Mouse (Mus musculus) heart, postnatal 0 days (tissue): Measurements from ENCODE around the gene Olfr686. TPM values are rescaled to one million over a fixed set of nuclear protein-coding genes. Genes with fewer than 3 reads are reported as not detected.
A peak's percentile ranks its signal among the peaks of the same experiment; 100 is the strongest.

Experiments
- ATAC-seq: fragments of 200-750 bp; cut with Nextera tagmentation; 2 replicates; pipeline ENCODE4 v1.8.0; 2017; ENCODE audit warnings: low read depth, moderate number of reproducible peaks, moderate library complexity; ENCODE audit not compliant: insufficient read depth
- DNase-seq: peaks from one replicate; pipeline ENCODE4 v3.0.0-alpha.2; 2016; ENCODE audit warnings: low spot score
- H3K27ac ChIP-seq: fragments of 300-500 bp; sonication (generic); 2 replicates; pipeline ENCODE4 v1.5.1; 2014; ENCODE audit warnings: low read depth, mild to moderate bottlenecking
- H3K27me3 ChIP-seq: fragments of 300-500 bp; sonication (generic); 2 replicates; pipeline ENCODE4 v1.6.1; 2014; ENCODE audit warnings: low read length, mixed read lengths; ENCODE audit not compliant: control insufficient read depth, insufficient read depth
- H3K36me3 ChIP-seq: fragments of 300-500 bp; sonication (generic); replicated peaks from 2 replicates; pipeline ENCODE4 v1.6.1; 2014; ENCODE audit warnings: low read length, mixed read lengths; ENCODE audit not compliant: control insufficient read depth, insufficient read depth
- H3K4me1 ChIP-seq: fragments of 300-500 bp; sonication (generic); 2 replicates; pipeline ENCODE4 v1.6.1; 2014; ENCODE audit warnings: antibody characterized with exemption; ENCODE audit not compliant: control insufficient read depth, insufficient read depth
- H3K4me2 ChIP-seq: fragments of 300-500 bp; sonication (generic); 2 replicates; pipeline ENCODE4 v1.6.1; 2014; ENCODE audit warnings: low read depth, mild to moderate bottlenecking, low read length, moderate library complexity
- H3K4me3 ChIP-seq: fragments of 300-500 bp; sonication (generic); 2 replicates; pipeline ENCODE4 v1.5.1; 2014; ENCODE audit warnings: low read depth, low read length
- H3K9ac ChIP-seq: fragments of 300-500 bp; sonication (generic); replicated peaks from 2 replicates; pipeline ENCODE4 v1.6.1; 2014; ENCODE audit warnings: low read depth, low read length, mixed read lengths
- H3K9me3 ChIP-seq: fragments of 300-500 bp; sonication (generic); replicated peaks from 2 replicates; pipeline ENCODE4 v1.6.1; 2016; ENCODE audit warnings: low read length; ENCODE audit not compliant: control insufficient read depth
- CTCF ChIP-seq: IDR thresholded peaks from 2 replicates; pipeline ENCODE4 v1.5.1; 2016; ENCODE audit warnings: antibody characterized with exemption, control low read depth, low read depth
- EP300 ChIP-seq: IDR thresholded peaks from 2 replicates; pipeline ENCODE4 v1.6.1; 2016; ENCODE audit warnings: antibody characterized with exemption, low read depth
- WGBS: fragments of 180-500 bp; shearing (Covaris S2); extraction: QIAGEN DNeasy Blood & Tissue Kit; methylation state at CpG from one replicate; pipeline ENCODE4 v1.1.7; 2014; 5-methylcytosine and 5-hydroxymethylcytosine counted together
- polyA plus RNA-seq: library from polyadenylated mRNA; unstranded; fragments of >200 nt; fragmentation: Nextera tagmentation; extraction: Ambion mirVana; gene quantifications from 2 replicates; pipeline ENCODE4 v1.2.1, GENCODE M21; 2015
- total RNA-seq: library from RNA; depleted of rRNA; stranded (reverse); fragments of >200 nt; gene quantifications from 2 replicates; pipeline ENCODE4 v1.2.3, GENCODE M21; 2014; ENCODE audit warnings: low replicate concordance; rRNA removed

The Olfr686 gene
- total RNA-seq (not detected in 2 replicates), polyA plus RNA-seq (not detected in 2 replicates)

GRCm38 (mm10) chr7:105207385-105207784 is at the start of gene Olfr686:
Gene Olfr686, minus strand, starts transcription at chr7:105207485.
- no peaks in the 10 kb centered on the region for H3K4me1 ChIP-seq
- no peak within 1 kb of the TSS for H3K4me3 ChIP-seq
- H3K36me3 ChIP-seq: no peaks in the 10 kb centered on the region
- ATAC-seq (no peak), DNase-seq (no peak)
- no peak within 1 kb of the TSS for H3K4me2 ChIP-seq
- H3K27ac ChIP-seq: no peak within 1 kb of the TSS
- H3K9ac ChIP-seq: no peak within 1 kb of the TSS
- H3K9me3 ChIP-seq: no peaks in the 10 kb centered on the region
- no peak for TF ChIP-seq EP300
- no peak for TF ChIP-seq CTCF
- no peaks in the 10 kb centered on the region for H3K27me3 ChIP-seq

- Histone ChIP-seq H3K4me2 (no peak overlapping the region), H3K9me3 (no peaks in the 10 kb centered on the region), H3K27ac (no peak overlapping the region), H3K4me1 (no peaks in the 10 kb centered on the region), H3K4me3 (no peak overlapping the region), H3K9ac (no peak overlapping the region), H3K36me3 (no peaks in the 10 kb centered on the region), H3K27me3 (no peaks in the 10 kb centered on the region)
- 52% methylated on average over 5 of the region's 5 CpGs for WGBS
- no peak for DNase-seq
- no peak for ATAC-seq
- no peak for TF ChIP-seq EP300
- no peak for TF ChIP-seq CTCF
These were observed 49.4 kb upstream of the Olfr686 start for GRCm38 (mm10) chr7:105256656-105257055.

GRCm38 (mm10) chr7:105248197-105248596 is 40.9 kb upstream of the Olfr686 start:
- no peak overlapping the region for H3K4me2 ChIP-seq
- no peaks in the 10 kb centered on the region for H3K4me1 ChIP-seq
- no peaks in the 10 kb centered on the region for H3K36me3 ChIP-seq
- H3K27me3 ChIP-seq: no peaks in the 10 kb centered on the region
- no peak for TF ChIP-seq EP300
- peak; percentile 13; the same call in 1 of the 2 replicates for TF ChIP-seq CTCF
- no peak overlapping the region for H3K4me3 ChIP-seq
- DNase-seq (no peak), ATAC-seq (no peak)
- no peak overlapping the region for H3K27ac ChIP-seq
- WGBS: 48% methylated on average over 1 of the region's 1 CpGs
- no peaks in the 10 kb centered on the region for H3K9me3 ChIP-seq
- H3K9ac ChIP-seq: no peak overlapping the region

GRCm38 (mm10) chr7:105247671-105248070 is 40.4 kb upstream of the Olfr686 start:
- Histone ChIP-seq H3K9ac (no peak overlapping the region), H3K27ac (no peak overlapping the region), H3K4me3 (no peak overlapping the region), H3K9me3 (no peaks in the 10 kb centered on the region), H3K36me3 (no peaks in the 10 kb centered on the region), H3K4me2 (no peak overlapping the region), H3K27me3 (no peaks in the 10 kb centered on the region), H3K4me1 (no peaks in the 10 kb centered on the region)
- no peak for TF ChIP-seq EP300
- TF ChIP-seq CTCF: no peak
- DNase-seq (no peak), ATAC-seq (no peak)
- 63% methylated on average over 3 of the region's 3 CpGs for WGBS

- Histone ChIP-seq H3K4me1 (no peaks in the 10 kb centered on the region), H3K9me3 (no peaks in the 10 kb centered on the region), H3K4me2 (no peak overlapping the region), H3K4me3 (no peak overlapping the region), H3K36me3 (no peaks in the 10 kb centered on the region), H3K9ac (no peak overlapping the region), H3K27me3 (no peaks in the 10 kb centered on the region), H3K27ac (no peak overlapping the region)
- no peak for ATAC-seq
- DNase-seq: no peak
- 60% methylated on average over 2 of the region's 2 CpGs for WGBS
- no peak for TF ChIP-seq EP300
These were observed 22.1 kb upstream of the Olfr686 start for GRCm38 (mm10) chr7:105229386-105229785.

- Histone ChIP-seq H3K9me3 (no peaks in the 10 kb centered on the region), H3K36me3 (no peaks in the 10 kb centered on the region), H3K27me3 (no peaks in the 10 kb centered on the region), H3K27ac (0 out of 2 replicates have a peak overlapping the region, but pooled peaks have one; percentile 11), H3K9ac (no peak overlapping the region), H3K4me1 (no peaks in the 10 kb centered on the region), H3K4me2 (no peak overlapping the region), H3K4me3 (no peak overlapping the region)
- TF ChIP-seq CTCF (no peak), EP300 (peak; percentile 88)
- WGBS: 49% methylated on average over 1 of the region's 1 CpGs
- peak; percentile 41 for DNase-seq
- ATAC-seq: peak; percentile 63
These were observed 20.9 kb upstream of the Olfr686 start for GRCm38 (mm10) chr7:105228138-105228537.
